9 mouse cellular contexts compared by ENCODE assay signal in the genomic region with DNA sequence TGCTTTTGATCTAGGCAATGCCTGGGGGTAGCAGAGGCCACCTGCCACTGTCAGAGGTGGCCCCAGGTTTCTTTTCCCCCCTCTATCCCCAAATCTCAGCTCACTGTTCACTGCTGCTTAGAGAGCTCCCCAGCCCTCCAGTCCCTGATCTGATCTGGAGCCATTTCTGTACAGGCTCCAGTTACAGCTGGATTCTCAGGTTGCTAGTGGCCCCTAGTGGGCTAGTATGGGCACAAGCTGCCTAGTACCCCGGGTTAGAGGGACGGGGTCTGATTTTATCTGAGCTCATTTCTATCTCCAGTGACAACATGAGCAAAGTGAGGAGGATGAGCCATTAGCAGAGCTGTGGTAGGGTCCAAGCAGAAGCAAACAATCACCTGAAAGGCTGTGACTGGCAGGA.
DNase-seq lines count a peak whose midpoint lies in the region; ATAC-seq lines count a peak whose summit lies in the region.
"Had no signal": no experiment of that assay in that cellular context is flagged by ENCODE, and none has a peak within 500 bp of the region (broad histone marks: within the 10 kb centered on the region; RNA-seq: fewer than 3 reads in every experiment).

No protein-coding gene starts in this region.

- H3K9ac ChIP-seq in heart, embryonic 12.5 days = no peak overlapping the region
- no peak overlapping the region for H3K9ac ChIP-seq in forebrain, embryonic 13.5 days
- H3K9ac ChIP-seq: limb, embryonic 15.5 days had no signal

- peak; percentile 52 for DNase-seq in heart, postnatal 4 days
- peak; percentile 59 for DNase-seq in CD4-positive helper T cell, adult 2 months (ENCODE audit: low read depth, low spot score)
- peak; percentile 41 for DNase-seq in brain, adult 2 months (ENCODE audit: low read depth, low spot score)
- DNase-seq in lung, postnatal 36 days = peak; percentile 52
- no peak for DNase-seq in Muller cell, postnatal 12 days (ENCODE audit: inconsistent ontology term)
- no peak for DNase-seq in layer of hippocampus, postnatal 36 days

- no peaks in the 10 kb centered on the region for H3K9me3 ChIP-seq in heart, embryonic 12.5 days (replicated peaks)
- no peaks in the 10 kb centered on the region for H3K9me3 ChIP-seq in forebrain, embryonic 13.5 days (replicated peaks)
- H3K9me3 ChIP-seq: limb, embryonic 15.5 days had no signal

- no peak for ATAC-seq in heart, embryonic 12.5 days (ENCODE audit: insufficient number of reproducible peaks, low FRiP score)
- ATAC-seq in forebrain, embryonic 13.5 days = no peak

- no peak overlapping the region for H3K27ac ChIP-seq in heart, embryonic 12.5 days (ENCODE audit: poor library complexity, severe bottlenecking)
- H3K27ac ChIP-seq in forebrain, embryonic 13.5 days = no peak overlapping the region
- H3K27ac ChIP-seq: limb, embryonic 15.5 days had no signal

- peaks cover 97% of the 10 kb centered on the region for H3K36me3 ChIP-seq in heart, embryonic 12.5 days
- H3K36me3 ChIP-seq in forebrain, embryonic 13.5 days (ENCODE audit: poor library complexity, severe bottlenecking) = peaks cover 98% of the 10 kb centered on the region

- no peak overlapping the region for H3K4me3 ChIP-seq in heart, embryonic 12.5 days
- H3K4me3 ChIP-seq in forebrain, embryonic 13.5 days = no peak overlapping the region
- H3K4me3 ChIP-seq: limb, embryonic 15.5 days had no signal

- H3K27me3 ChIP-seq in heart, embryonic 12.5 days (replicated peaks) = no peaks in the 10 kb centered on the region
- no peaks in the 10 kb centered on the region for H3K27me3 ChIP-seq in forebrain, embryonic 13.5 days
- H3K27me3 ChIP-seq: limb, embryonic 15.5 days had no signal

- peaks cover 33% of the 10 kb centered on the region for H3K4me1 ChIP-seq in heart, embryonic 12.5 days (replicated peaks)
- H3K4me1 ChIP-seq in forebrain, embryonic 13.5 days = no peaks in the 10 kb centered on the region
- H3K4me1 ChIP-seq: limb, embryonic 15.5 days had no signal

- no peak overlapping the region for H3K4me2 ChIP-seq in heart, embryonic 12.5 days
- H3K4me2 ChIP-seq in forebrain, embryonic 13.5 days = no peak overlapping the region
- H3K4me2 ChIP-seq: limb, embryonic 15.5 days had no signal

- WGBS in heart, embryonic 12.5 days = 21% methylated on average over 2 of the region's 2 CpGs
- WGBS in forebrain, embryonic 13.5 days = 46% methylated on average over 2 of the region's 2 CpGs

Comparison
In these comparisons a context has a peak if more than half of its experiments do, and no peak if none do; other contexts are left out.
1. DNase-seq: peak in heart, postnatal 4 days (single experiment), CD4-positive helper T cell, adult 2 months (single experiment), brain, adult 2 months (single experiment) and lung, postnatal 36 days (single experiment); none in Muller cell, postnatal 12 days (single experiment) and layer of hippocampus, postnatal 36 days (0 of 2).